Mouse (Mus musculus): Measurements from ENCODE around the gene Ttc29.

- TF ChIP-seq CTCF (IDR thresholded peaks at IDR 0.05; ENCODE audit: control insufficient read depth, insufficient read depth, low read length) (no peak), POLR2A (IDR thresholded peaks at IDR 0.05; ENCODE audit: borderline replicate concordance, control insufficient read depth, low read depth, low read length) (no peak)
Measured at GRCm38 (mm10) chr8:78183414-78183813, 29.7 kb upstream of the Ttc29 start.

All from bone marrow, adult 2 months (tissue).